Mouse (Mus musculus) ZHBTc4 (cell line): ENCODE results near the gene Wipf1.

ENCODE experiments used
- DNase-seq: peaks from one replicate; pipeline ENCODE4 v3.0.0-alpha.2; 2011; ENCODE audit warnings: low read depth, low spot score

Gene Wipf1

DNA sequence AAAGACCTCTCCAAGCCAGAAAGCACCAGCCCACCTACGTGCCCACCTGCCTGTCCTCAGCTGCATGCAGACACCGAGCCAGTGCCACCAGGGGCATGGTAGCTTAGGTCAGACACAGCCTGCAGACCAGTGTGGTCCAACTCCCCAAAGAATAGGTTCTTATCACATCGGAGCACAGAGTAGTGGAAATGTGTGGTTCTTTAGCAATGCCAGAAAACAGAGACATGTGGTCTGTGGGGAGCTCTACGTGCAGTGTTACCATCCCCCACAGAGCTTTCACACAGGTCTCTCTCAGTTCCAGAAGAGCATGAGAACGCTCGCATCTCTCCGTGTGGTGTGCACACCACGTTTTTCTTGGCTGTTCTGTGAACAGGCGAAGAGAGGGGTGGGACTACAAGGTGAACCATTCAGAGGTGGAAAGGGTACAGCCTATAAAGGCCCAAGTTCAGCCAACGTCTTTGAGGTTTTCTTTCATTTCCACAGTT is 59.3 kb downstream of the Wipf1 start:
- DNase-seq, result no peak

- no peak for DNase-seq
Measured at GRCm38 (mm10) chr2:73469552-73469951, 60.0 kb downstream of the Wipf1 start.

DNA sequence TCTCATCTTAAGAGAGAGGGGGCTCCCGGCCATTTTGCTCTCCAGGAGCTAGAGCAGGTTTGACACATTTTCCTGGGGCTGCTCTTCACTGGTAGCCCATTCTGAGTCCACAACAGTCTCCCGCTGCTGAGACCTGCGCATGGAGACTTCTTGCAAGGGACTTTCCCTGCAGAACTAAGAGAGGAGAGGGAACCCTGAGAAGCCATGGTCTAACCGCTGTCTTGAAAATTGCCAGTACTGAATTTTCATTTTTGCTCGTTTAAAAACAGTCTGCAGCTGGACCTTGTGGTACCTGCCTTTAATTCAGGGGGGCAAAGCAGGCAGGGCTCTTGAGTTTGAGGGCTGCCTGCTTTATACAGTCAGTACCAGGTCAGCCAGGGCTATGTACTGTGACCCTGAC is 60.5 kb downstream of the Wipf1 start:
- no peak for DNase-seq

DNA sequence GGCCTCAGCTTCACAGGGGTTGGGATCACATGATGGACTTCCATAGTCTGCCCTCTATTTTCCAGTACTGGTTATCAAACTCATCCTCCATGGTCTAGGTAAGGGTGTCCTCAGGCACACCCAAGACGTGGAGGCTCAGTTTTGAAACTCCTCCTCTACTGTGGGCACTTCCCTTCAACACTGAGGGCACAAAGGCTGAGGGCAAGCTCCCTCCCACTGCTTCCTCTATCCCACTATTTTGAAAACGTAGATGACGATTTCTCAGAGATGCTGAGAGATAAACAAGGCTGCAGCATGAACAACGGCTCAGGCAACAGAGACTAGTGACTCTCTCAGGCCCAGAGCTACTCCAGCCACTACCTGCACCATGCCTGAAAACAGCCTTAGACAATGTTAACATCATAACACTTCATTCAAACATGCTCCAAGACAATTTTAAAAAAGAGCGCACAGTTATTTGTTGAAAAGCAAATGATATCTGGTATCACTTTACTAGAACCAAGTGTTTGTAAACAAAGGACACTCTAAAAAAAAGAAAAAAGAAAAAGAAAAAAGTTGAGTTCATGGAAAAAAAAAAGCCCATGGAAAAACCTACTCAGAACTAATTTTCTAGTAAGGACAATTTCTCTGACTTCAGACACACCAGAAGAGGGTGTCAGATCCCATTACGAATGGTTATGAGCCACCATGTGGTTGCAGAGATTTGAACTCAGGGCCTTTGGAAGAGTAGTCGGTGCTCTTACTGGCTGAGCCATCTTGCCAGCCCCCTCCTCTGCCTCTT is 62.3 kb downstream of the Wipf1 start:
- no peak for DNase-seq

- no peak for DNase-seq
Measured at GRCm38 (mm10) chr2:73466481-73466880, 63.1 kb downstream of the Wipf1 start.

DNA sequence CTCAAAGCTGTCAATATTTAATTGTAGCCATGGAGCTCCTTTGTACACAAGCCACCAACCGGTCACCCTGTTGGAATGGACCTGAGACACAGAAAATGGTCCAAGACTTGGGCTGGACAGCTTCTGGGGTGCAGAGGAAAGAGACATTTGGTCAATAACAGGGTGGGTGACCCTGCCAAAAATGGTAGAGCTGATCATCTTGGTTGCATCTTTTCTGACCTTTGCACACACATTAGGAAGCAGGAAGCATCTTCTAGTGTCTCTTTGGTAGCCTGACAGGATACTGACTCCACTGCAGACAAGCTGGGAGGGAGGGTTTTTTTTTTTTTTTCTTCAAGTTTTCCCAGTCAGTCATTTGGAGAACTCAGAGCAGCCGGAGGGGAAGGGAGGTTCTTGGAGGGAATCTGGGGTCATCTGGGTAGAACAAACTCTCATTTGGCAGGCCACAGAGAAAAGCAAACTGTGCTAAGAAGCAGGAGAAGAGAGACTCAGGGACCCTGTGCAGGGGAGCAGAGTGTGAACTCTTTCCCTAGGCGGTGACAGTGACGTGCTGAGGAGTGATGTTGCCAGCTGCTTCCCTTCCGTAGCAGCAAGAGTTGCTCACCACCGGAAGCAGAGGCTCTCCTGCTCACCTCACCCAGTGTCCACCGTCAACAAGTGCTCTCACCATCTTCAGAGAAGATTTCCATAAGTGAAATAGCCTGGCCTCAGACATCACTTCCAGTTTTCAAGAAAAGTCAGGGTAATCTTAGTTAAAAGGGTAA is 65.9 kb downstream of the Wipf1 start:
- DNase-seq, result no peak

DNA sequence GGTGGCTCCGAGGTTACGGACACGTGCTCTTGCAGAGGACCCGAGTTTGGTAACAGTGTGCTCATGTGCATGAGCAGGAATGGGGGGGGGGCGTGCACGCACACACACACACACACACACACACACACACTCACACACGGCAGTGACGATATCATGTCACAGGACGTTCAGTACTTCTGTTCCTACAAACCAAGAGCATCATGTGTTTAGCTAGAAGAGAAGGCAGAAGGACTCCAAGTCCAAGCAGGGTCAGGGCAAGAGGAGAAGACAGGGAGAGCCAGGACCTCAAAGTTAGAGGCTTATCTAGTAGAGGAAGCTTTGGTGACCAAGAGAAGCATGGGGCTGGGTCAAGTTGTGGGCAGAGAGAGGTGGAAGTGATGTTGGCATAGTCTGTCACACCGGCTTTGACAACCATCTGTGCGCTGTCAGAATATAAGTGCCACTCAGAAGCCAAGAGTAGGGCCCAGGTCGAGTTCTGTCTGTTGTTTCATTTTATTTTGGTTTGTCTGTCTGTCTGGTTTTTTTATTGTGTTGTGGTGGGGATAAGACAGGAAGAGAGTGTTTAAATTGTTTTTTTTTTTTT is 66.7 kb downstream of the Wipf1 start:
- DNase-seq, result no peak

DNA sequence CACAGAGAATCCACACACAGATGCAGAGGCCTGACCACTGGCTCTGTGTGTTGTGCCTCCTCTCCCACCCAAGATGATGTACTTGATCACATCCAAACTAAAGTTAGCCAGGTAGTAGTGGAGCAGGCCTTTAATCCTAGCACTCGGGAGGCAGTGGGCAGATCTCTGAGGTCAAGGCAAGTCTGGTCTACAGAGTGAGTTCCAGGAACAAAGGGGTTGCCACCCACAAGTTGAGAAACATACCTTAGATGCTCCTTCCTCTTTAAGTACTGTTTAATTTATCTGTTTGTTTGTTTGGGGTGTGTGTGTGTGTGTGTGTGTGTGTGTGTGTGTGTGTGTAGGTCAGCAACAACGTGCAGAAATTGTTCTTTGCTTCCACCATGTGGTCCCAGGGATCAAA is 67.3 kb downstream of the Wipf1 start:
- no peak for DNase-seq

DNA sequence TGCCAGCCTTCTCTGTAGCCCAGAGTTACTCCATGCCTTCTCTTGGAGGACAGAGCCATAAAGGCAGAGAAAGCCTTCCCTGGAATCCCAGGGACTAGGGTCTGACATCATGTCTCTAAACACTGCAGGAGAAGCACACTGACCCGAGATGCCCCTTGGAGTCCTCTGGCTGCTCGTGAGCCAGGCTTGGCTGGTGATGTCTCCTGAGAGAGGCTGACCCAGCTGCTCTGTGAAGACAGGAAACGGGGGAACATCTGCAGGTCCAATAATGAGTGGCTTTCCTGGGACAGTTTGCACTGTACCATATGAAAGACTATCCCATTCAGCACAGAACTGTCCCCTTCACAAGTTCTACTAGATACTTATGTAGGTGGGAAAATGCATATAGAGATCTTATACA is 69.4 kb downstream of the Wipf1 start:
- no peak for DNase-seq

DNA sequence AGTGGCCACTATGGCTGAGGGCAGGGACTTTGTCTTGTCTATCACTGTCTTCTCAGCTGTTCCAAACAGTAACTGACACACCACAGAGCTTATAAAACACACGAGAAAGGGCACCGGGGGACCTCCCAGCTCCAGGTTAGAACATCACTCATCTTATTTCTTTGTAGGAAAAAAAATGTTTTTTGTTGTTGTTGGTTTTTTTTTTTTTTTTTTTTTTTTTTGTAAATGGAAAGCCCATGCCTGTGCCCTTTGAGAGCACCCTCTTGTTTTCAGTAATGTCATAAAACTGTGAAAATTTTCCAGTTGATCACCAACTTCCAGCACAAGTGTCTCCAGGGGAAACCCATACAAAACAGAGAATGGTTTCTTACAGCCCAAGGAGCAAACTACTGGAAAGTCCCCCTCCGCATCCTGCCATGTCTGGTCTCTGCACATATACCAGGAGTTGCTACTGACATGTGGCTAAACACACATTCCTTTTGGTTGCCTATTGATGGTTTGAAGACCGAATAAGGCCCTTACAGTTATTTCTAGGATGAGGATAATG is 69.9 kb downstream of the Wipf1 start:
- DNase-seq, result no peak

DNA sequence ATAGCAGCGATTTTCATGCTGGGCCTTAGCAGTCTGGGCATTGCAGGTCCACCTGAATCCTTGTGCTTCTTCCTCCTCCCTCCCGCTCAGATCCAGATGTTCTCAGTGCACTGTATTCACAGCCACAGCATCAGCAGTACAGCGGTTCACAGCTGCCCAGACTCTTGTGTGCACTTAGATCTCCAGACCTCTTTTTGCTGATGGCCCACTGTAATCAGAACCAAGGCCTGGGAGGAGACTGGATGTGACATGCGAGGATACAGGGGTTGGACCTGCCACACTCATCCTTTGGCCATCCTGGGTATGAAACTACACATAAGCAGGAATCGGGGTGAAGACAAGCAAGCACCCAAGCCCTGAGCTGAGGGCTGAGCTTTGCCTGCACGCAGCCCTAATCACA is 72.6 kb downstream of the Wipf1 start:
- DNase-seq, result no peak

DNA sequence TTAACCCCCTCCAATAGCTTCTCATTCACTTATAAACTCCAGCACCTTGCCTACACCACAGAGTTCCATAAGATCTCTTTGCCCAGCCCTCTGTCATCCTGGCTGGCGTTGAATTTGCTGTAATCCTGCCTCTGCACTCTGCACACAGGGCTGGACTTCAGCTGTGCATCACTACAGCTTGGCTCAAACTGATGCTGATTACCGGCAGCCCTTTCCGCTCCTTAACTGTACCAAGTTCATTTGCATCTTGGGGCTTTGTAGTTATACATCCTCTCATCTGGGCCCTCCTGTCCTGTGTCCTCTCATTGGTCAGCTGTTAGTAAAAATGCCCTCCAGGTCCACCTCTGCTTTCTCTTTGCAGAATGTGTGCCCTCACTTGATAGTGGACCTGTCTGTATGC is 73.4 kb downstream of the Wipf1 start:
- no peak for DNase-seq

DNA sequence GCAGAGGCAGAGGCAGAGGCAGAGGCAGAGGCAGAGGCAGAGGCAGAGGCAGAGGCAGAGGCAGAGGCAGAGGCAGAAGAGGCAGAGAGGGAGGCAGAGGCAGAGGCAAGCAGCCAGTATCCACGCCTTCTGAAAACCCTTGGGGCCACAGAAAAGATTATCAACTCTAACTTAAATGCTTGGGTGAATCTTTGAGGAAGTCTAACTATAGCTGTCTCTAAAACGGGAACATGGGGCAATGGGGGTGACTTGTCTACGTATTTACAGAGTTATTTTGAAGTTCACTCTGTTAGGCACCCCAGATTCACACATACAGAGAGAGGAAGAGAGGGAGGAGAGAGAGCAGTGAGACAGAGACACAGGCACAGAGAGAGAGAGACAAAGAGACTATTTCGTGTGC is 74.0 kb downstream of the Wipf1 start:
- DNase-seq, result no peak

GRCm38 (mm10) chr2:73454682-73455081 is 74.9 kb downstream of the Wipf1 start:
- no peak for DNase-seq

GRCm38 (mm10) chr2:73454186-73454585 is 75.3 kb downstream of the Wipf1 start:
- no peak for DNase-seq

GRCm38 (mm10) chr2:73453717-73454116 is 75.8 kb downstream of the Wipf1 start:
- DNase-seq, result no peak

- no peak for DNase-seq
Measured at GRCm38 (mm10) chr2:73453085-73453484, 76.4 kb downstream of the Wipf1 start.

GRCm38 (mm10) chr2:73452556-73452955 is 77.0 kb downstream of the Wipf1 start:
- no peak for DNase-seq

DNA sequence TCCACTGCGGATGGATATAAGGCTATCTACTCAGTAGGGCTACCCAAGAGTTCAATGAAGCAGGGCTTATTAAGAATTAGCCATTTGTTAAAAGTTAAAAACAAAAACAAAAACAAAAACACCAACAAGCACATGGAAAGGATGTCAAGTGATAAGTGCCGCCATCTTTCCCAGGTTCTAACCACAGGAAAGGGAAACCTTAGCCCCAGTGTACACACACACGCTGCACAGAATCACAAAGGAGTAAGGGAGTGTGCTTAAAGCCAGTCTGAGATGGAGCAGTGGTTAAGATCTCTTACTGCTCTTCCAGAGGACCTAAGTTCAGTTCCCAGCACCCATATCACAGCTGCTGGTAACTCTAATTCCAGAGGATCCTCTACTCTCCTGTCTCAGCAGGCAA is 78.0 kb downstream of the Wipf1 start:
- DNase-seq, result no peak

DNA sequence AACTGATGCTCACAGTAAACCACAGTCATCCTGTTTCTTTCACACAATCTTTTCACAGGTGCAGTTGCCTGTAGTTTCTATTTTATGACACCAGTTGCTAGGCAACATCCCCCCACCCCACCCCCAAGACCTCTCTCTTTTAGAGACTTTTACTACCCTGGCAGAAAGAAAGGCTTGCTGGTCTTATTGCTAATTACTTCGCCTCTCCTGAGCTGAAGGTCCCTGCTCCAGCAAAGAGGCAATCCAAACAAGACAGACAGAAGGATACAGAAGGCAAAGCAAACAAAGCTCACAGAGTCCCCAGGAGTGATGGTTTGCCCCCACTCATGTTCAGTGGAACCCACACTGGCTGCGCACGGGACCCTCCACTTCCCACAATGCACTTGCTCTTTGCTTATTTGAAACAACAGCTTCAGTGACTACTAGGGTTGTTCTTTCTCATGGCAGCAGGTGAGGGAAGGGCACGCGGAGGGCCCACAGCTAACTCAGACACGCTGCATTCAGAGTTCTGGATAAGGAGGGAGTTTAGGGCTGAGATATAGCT is 79.3 kb downstream of the Wipf1 start:
- DNase-seq, result peak; percentile 18

DNA sequence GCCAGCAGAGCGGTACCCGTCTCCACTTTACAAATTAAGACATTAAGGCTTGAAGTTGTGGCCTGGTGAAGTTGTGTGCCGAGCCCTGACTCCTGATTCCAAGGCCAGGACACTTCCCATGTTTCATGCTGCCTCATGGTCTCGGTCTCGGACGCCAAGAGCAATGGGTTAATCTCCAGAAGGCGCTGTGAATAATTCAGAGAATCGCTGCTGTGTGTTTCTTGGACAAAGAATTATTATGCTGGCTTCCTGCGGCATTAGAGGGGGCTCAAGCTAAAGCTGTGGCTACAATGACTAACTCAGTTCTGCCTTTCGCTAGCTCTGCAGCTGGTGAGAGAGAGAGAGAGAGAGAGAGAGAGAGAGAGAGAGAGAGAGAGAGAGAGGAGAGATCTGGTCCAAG is 85.5 kb downstream of the Wipf1 start:
- DNase-seq, result no peak

DNA sequence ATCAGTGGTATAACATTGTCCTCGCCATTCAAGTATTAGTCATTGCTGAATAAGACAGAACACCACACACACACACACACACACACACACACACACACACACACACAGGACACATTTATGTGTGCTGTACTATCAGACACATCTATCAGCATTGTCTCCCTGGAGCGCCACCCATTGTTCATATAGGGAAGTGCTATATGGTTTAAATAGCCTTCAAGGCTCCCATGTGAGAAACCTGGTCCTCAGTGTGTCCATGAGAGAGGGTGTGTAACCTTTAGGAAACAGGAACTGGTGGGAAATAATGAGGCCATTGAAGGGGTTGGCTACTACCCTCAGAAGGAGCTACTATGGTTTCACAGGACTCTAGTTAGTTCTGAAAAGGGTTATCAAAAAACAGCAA is 87.5 kb downstream of the Wipf1 start:
- DNase-seq, result peak; percentile 39
